Mouse (Mus musculus) brain, embryonic 14.5 days (tissue): Measurements from ENCODE around the gene Epsti1.

ENCODE experiments used
- CTCF ChIP-seq: fragments of 200-500 bp; IDR thresholded peaks from 2 replicates; pipeline ENCODE4 v1.5.1; 2012; ENCODE audit warnings: inconsistent platforms, mild to moderate bottlenecking, moderate library complexity, borderline replicate concordance; ENCODE audit not compliant: insufficient read depth, insufficient read length; ENCODE audit errors: extremely low read depth
- POLR2A ChIP-seq: fragments of 200-500 bp; IDR thresholded peaks from 2 replicates; pipeline ENCODE4 v1.6.1; 2012; ENCODE audit warnings: mild to moderate bottlenecking, inconsistent platforms, borderline replicate concordance; ENCODE audit not compliant: poor library complexity, insufficient read depth, insufficient read length, severe bottlenecking; ENCODE audit errors: extremely low read depth

DNA sequence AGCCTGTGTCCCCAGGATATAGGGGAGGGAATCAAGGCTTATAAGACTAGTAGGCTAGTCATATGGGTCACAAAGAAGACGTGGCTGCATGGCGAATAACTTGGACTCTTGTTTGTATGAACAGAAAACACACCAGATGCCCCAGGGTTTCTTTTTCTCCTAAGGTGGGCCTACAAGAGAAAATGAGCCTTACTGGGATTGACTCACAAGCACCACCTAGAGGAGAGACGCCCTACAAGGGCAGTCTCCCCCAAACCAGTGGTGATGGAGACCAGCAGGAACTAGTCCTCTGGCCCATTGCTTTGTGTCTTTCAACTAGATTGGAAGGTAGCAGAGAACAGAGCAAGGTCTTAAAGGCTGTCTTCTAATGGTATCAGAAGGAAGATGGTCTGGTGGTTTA is 22.7 kb downstream of the Epsti1 start:
- TF ChIP-seq POLR2A (no peak), CTCF (peak; percentile 54; the same call in 1 of the 2 replicates)
